Mouse (Mus musculus): ENCODE data around the gene Pgam5. TPM values are rescaled to one million over a fixed set of nuclear protein-coding genes. Genes with fewer than 3 reads are reported as not detected.

Pgam5 gene
- 10 to 100 TPM; 32.9 to 35.7 TPM for total RNA-seq (2021)
- long read RNA-seq, experiment 1, transcript Pgam5-202 (6 exons, 2,098 nt), result major isoform, 14 of 29 reads
- long read RNA-seq, experiment 1, transcript Pgam5-201 (6 exons, 2,044 nt), result major isoform, 14 of 29 reads
- long read RNA-seq, experiment 1, partial matches to known transcripts, result 0 of 29 reads
- long read RNA-seq, experiment 1, other reads (novel, unspliced or antisense), result 1 of 29 reads
- long read RNA-seq, experiment 2, transcript Pgam5-202 (6 exons, 2,098 nt), result minor isoform, 8 of 19 reads
- long read RNA-seq, experiment 2, transcript Pgam5-201 (6 exons, 2,044 nt), result major isoform, 11 of 19 reads
- long read RNA-seq, experiment 2, partial matches to known transcripts, result 0 of 19 reads
- long read RNA-seq, experiment 2, other reads (novel, unspliced or antisense), result 0 of 19 reads

DNA sequence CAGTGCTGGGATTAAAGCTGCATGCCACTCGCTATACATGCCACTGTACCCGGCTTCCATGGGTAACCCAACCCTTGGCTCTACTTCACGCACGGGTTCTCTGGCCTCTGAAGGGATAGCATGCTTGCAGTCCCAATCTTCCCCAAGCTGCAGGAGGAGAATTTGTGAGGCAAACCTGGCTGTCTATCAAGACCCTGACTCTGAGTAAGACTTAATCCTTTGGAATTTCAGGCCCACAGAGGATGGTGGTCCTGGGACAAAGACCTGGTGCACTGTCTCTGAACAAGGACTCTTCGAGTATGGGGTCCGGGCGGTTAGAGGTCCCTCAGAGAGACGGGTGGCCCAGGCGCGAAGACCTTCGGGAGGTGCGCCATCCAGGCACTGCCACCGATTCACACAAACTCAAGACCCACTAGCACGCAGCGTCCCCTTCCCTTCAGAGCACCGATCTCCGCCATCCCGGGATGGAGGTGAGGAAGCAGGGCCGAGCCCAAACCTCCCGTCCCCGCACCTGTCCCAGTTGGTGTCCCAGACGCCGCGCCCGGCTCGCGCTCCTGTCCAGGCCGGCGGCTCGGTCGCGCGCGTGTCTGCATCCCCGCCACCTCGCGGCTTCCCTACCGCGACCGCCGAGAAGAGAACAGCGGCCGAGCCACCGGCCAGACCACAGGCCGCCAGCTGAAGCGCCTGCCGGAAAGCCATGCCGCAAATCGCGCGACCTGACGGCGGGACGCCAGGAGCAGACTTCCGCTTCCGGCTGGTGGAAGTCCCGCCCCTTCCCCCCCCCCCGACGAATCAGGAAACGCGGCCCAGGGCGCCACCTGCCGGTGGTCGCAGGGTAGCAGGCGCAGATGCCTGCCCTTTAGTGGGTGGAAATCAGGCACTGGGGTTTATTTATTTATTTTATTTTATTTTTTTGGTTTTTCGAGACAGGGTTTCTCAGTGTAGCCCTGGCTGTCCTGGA is at the start of gene Pgam5:
Pgam5 (minus strand) TSS at position 773 of the 961 bp plus-strand sequence.
- DNase-seq, result peak; percentile 91 to 92

DNA sequence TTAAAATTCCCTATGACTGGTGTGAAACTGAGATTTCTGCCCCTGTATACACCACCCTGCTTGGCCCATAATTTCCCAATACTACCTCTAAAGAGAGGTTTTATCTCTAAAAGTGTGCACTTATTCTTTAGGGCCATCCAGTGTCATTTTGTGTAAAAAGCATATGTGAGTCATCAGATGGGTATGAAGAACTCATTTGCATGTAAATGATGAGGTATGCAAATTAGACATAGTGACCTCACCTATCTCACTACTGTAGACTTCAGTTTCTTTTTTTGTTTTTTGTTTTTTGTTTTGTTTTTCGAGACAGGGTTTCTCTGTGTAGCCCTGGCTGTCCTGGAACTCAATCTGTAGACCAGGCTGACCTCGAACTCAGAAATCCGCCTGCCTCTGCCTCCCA is 43.4 kb upstream of the Pgam5 start:
- DNase-seq, result no peak

DNA sequence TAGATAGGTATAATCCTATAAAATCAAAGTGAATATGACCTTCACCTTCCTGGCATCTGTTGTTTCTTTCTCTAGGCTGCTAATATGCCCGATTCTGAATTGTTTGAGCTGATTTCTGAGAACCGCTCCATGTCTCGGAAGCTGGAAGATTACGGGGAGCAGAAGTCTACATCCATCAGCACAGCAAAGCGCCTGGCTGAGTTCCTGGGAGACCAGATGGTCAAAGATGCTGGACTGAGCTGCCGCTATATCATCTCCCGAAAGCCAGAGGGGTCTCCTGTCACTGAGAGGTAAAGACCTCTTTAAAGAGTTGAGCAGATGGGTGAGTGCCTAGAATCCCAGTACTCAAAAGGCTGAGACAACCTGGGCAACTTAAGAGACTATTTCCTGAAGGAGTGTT is 39.1 kb upstream of the Pgam5 start:
- DNase-seq, result no peak

DNA sequence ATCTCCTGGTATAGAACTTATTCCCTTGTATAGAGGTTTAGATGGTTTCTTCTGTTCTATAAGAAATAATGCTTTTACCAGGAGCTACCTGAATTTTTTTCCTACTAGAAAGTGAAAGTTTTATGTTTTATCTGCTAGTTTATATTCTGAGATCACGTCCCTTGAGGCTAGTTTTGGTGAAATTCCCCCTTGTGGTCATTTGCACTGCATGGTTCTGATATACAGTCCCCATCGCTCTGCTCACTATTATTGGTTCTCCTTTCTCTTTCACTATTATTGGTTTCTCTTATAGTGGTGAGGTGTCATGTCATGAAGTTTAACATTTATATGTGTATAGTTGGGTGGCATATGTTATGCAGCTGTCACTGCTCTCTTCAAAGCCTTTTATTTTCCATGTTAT is 30.9 kb upstream of the Pgam5 start:
- no peak for DNase-seq

DNA sequence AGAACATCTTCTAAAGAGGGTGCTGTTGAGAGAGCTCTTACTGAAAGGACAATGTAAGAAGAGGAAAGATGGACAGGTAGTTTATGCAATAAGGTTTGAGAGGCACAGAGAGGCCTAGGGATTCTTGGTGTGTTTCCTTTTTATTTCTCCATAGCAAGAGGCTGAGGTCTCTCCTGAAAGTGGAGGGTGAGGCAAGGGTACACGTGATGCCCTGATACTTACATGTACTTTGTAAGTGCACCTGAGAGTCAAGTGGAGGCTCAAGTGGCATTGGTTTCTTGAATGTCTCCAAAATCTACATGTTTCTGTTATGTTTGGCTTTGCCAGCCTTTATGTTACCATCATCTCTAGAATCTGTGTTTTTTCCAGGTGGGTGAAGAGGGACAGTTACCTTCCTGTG is 26.9 kb upstream of the Pgam5 start:
- no peak for DNase-seq

DNA sequence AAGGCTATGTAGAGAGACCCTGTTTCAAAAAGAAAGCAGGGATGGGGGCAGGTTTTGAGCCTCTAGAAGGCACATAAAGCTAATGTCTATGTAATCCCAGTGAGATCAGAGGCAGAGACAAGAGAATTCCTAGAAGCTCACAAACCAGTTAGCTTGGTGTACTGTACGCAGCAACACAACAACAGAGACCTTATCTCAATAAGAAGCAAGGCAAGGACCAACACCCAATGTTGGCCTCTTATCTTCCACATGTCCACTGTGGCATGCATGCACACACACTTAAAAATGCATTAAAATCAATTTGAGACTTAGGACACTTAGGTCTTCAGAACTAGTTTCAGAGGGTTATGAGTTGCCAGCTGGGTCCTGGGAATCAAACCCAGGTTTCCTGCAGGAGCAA is 21.9 kb upstream of the Pgam5 start:
- DNase-seq, result no peak

DNA sequence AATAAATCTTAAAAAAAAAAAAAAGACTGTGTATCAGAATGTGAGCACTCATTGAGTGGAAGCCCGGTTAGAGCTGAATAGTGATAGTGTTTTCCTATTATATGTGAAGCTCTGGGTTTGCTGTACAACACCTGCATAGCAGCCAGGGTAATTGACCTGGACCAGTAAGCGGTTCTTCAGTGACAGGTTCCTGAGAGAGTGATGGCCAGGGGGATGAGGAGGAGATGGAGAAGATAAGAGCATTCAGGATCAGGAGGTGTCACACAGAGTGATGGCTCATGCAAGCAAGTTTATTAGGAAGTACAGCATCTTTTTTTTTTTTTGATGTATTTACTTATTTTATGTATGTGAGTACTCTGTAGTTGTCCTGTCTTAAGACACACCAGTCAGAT is 17.4 kb upstream of the Pgam5 start:
- DNase-seq, result no peak

DNA sequence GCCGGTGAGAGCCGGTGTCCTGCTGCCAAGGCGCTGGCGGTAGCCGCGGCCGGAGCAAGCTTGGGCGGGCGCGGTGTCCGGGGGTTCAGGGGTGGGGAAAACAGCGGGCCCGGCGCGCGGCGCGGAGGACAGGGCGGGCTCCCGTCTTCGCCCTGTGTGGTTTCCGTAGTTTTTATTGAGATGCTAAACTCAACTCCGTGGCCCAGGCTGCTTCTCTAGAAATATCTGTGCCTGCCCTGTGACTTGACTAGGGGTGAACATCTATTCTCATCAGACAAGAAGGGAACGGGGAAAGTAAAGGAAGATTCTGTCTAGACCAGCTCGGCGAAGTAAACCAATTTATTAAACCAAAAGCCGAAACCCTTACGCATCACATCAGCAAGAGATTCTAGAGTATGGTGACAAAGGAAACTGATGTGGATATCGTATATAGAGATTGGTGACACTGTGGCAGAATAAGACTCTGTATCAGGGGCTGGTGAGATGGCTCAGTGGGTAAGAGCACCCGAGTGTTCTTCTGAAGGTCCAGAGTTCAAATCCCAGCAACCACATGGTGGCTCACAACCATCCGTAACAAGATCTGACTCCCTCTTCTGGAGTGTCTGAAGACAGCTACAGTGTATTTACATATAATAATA is 16.9 kb upstream of the Pgam5 start:
- DNase-seq, result no peak

DNA sequence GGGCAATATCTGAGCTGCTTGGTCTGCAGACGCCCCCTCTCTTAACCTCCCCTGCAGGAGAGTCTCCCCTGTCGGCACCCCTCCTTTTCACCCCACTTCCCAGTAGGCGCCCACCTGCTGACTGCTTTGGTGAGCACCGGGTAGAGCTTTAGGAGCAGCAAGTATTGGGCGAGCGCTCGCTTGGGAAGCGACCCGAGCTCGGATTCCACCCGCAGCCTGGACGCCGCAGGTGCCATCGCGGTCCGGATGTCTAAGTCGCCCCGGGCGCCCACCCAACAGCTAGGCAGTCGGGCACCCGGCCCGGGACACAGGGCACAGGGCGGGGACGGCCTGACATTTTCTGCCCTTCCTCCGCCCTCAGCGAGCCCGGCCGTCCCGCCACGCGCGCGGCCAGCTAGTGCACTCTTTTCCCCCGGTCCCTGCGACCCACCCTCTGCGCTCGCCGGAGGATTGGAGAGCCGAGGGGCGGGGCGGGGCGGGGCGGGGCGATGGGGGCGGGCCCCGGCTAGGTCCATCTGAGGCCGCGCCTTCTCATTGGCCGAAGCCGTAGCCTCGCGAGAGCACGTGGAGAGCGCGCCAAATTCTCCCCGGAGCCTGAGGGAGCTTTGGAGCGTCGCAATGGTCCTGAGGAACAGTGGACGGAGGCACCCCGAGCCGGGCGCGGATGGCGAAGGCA is 16.2 kb upstream of the Pgam5 start, which contains the start of the genes Pxmp2 and Pole:
Pxmp2 (minus strand) TSS at position 417 of the 676 bp plus-strand sequence.
Pole (plus strand) TSS at position 537 of the 676 bp plus-strand sequence.
- DNase-seq, result peak; percentile 94 to 95

DNA sequence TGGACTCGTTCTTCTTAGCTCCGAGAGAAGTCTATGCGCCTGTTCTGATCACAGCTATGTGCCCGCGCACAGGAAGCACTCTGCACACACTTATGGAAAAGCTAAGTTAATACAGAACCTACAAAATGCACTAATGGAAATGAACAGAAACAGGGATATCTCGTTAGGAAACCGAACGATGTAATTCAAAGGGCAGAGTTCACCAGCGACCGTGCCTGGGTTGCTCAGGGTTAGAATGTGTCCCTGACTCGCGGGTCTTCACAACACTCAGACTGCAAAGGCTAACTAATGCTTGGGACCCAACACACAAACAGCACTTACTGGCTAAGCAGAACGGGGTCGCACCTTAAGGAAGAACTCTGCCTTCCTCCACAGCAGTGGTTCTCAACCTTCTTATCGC is 15.4 kb upstream of the Pgam5 start:
- DNase-seq, result peak; percentile 7 to 37

DNA sequence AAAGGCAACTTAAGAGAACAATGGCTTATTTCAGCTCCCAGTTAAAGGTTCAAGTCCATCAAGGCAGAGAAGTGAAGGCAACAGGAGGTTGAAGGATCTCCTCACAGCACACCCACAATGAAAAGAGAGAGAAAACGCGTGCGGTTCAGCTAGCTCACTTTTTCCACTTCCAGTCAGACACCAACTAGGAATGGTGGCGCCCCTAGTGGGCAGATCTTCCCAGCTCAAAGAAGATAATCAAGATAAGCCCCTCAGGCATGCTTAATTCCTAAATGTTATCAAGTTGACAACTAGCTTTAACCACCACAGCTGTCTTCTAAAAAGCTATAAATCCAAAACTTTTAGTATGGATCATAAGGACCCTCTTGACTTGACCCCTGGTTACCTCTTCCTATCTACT is 14.8 kb upstream of the Pgam5 start:
- peak; percentile 39 to 78 for DNase-seq

DNA sequence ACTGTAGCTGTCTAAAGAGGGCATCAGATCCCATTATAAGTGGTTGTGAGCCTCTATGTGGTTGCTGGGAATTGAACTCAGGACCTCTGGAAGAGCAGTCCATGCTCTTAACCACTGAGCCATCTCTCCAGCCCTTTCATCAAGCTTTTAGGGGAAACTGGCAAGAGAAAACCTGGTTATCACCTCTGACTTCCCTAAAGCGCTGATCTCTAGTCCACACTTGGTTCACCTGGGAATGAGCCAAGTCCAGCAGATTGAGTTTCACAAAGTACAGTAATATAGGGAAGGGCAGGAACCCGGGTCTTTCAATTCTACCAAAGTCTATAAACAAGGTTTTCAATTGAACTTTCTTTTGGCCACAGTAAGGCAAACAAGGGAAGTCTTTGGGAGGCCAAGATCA is 12.3 kb upstream of the Pgam5 start:
- no peak for DNase-seq

DNA sequence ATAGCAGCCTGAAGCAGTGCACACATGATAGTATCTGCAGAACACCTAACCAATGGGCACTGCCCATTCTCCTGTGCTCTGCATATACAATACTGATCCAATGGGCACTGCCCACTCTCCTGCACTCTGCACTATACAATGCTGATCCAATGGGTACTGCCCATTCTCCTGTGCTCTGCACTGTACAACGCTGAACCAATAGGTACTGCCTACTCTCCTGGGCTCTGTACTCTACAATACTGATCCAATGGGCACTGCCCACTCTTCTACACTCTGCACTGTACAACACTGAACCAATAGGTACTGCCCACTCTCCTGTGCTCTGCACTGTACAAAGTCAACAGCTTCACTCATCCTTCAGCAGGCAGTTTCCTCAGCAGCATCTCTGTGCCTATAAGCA is 7.2 kb upstream of the Pgam5 start:
- DNase-seq, result no peak

DNA sequence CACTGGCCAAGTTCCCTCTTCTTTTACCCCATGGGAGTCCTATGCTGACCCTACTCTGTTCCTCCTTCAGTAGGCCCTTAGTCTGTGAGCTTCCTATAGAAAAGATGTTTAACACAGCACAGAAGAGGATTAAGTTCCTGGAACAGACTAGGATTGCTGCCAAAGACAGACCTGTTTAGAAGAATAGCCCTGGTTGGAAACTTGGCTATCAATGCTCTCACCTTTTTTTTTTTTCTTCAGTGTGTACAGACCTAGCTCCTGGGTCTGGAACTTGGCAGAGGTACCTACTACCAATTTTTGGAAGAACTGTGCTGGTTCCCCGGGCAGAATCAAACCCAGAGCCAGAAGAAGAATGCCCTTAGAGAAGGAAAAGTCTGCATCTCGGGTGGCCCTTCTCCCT is 6.7 kb upstream of the Pgam5 start:
- DNase-seq, result no peak

DNA sequence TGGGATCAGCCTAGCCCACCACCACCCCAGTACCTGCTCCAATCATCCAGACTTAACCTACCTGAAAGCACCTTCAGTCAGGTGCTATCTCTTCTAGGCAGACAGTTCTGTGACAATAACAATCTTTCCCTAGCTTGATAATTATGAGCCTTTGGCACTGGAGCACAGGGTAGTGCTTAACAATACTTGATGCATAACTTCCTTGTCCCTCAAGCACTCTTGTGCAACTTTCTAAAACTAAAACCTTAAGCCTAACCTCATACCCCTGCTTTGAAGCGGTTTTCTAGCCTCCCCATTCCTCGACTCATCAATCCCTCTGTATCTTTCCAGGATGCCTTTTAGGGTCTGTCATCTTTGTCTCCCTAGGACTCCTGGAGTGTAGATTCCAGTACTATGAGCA is 5.1 kb upstream of the Pgam5 start:
- no peak for DNase-seq

DNA sequence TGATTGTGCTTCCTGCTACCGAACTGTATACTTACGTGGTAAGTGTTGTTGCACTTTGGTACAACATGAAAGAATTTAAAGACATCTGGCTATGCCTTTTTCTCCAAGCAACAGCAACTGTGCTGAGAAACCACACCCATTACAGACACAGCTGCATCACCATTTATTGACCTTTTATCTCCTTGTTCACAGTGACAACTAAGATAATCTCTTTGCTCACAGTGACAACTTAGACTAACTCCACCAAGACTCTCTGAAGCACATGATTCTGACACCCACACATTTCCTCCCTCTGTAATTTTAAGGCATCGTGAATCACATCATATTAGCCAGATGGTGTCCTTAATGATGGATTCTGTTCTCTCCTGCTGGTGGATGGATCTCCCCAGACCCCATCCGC is 4.4 kb upstream of the Pgam5 start:
- no peak for DNase-seq

DNA sequence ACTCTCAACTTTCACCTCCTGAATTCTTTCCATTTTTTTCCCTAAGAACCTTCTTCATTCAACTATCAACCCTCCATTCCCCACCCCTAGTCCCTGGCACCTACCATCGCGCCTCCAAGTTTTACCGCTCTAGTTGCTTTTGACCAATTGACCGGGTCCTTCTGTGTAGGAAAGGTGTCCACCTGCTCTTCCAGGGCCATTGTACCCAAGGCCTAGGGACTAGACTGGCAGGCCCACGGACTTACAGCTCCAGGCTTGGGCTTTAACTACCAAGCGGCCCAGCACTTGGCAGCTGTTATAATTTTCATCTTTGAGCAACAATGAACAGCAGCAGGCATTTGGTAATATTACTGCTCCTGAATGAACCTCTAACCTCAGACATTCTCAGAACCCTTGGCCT is 529 bp upstream of the Pgam5 start:
- DNase-seq, result peak in 1 of 2 experiments; percentile 10

DNA sequence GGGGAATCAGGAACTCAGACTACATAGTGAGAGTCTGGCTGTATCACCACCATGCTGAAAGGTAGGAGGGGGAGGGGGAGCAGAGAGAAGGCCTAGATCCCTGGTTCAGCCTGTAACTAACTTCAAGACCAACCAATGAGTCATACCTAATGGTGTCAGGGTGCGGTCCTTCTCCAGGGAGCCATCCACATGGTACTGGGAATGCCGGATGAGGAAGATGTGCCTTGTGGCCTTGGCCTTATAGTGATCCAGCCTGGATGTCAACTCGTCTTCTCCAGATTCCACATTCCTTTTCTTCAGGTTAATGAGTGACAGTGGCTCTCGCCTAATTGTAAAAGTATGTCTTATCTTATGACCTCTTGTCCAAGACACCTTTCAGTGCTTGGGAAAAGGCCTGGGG is 2.8 kb downstream of the Pgam5 start:
- DNase-seq, result no peak

DNA sequence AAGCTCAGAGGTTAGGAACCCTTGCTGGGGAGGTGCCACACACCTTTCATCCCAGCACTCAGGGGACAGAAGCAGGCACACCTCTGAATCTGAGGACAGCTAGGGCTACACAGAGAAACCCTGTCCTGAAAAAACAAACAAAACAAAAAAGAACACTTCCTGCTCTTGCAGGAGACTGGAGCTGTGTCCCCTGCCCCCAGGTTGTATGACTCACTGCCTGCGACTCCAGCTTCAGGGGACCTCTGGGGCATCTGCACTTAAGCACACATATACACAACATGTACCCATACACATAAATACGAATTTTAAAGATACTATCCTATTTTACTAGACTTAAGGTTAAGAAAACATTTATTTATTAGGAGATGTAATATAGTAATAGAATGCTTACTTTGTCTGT is 25.6 kb downstream of the Pgam5 start:
- no peak for DNase-seq

DNA sequence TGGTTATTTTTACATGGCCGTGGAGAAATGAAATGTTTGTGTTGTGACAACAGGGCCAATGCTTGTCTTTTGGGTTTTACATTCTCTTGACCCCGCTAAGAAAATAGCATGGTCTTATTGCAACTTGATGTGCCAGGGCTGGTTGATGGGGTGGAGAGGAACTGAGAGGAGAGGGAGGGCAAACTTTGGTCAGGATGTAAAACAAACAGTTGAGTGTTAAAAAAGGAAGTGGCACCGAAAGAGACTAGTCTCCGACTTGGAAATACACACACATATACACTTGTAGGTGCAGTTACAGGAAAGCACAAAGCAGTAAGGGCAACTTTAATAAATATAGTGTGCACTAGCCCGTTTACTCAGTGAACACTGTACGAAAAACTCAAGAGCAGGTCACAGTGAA is 37.4 kb downstream of the Pgam5 start:
- DNase-seq, result peak in 1 of 2 experiments; percentile 22

DNA sequence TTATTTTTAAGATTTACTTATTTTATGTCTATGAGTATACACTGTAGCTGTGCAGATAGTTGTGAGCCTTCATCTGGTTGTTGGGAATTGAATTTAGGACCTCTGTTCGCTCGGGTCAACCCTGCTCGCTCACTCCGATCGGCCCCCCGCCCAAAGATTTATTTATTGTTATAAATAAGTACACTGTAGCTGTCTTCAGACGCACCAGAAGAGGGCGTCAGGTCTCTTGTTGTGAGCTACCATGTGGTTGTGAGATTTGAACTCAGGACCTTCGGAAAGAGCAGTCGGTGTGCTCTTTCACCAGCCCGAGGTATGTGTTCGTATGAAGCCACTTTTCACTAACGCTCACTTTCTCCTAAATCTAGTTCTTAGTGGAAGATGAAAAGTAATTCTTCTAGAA is 38.1 kb downstream of the Pgam5 start:
- peak in 1 of 2 experiments; percentile 18 for DNase-seq
